Mouse (Mus musculus): ENCODE data around the gene Gm38655. TPM values are rescaled to one million over a fixed set of nuclear protein-coding genes. Genes with fewer than 3 reads are reported as not detected.
"Not testable (repeated sequence)": the region's sequence is repeated elsewhere in the genome, so short reads cannot be mapped to it uniquely, and the experiment has no call there.

The Gm38655 gene
- polyA plus RNA-seq (2012; rRNA removed), result 0.11 TPM in 1 of 2 replicates, not detected in the other

- WGBS, result 79% methylated on average over 9 of the region's 9 CpGs
- no peak within 1 kb of the TSS for H3K27ac ChIP-seq (ENCODE audit: control insufficient read depth, insufficient read depth, low read length)
- no peaks in the 10 kb centered on the region for H3K27me3 ChIP-seq (ENCODE audit: control insufficient read depth, insufficient read depth, low read length)
- no peaks in the 10 kb centered on the region for H3K36me3 ChIP-seq (ENCODE audit: control insufficient read depth, insufficient read depth, low read length)
- no peaks in the 10 kb centered on the region for H3K4me1 ChIP-seq (replicated peaks; ENCODE audit: control insufficient read depth, insufficient read depth, low read length)
- TF ChIP-seq POLR2A (IDR thresholded peaks at IDR 0.05; ENCODE audit: control insufficient read depth, extremely low read depth, insufficient read depth, low read length, poor library complexity) (no peak), CTCF (IDR thresholded peaks at IDR 0.05; ENCODE audit: borderline replicate concordance, control insufficient read depth, extremely low read depth, insufficient read depth, low read length, poor library complexity) (no peak)
- no peak within 1 kb of the TSS for H3K4me3 ChIP-seq (ENCODE audit: control insufficient read depth, insufficient read depth, low read length)
- no peak for DNase-seq
These were observed at the start of gene Gm38655 for GRCm38 (mm10) chr17:25175411-25175810. Gene Gm38655, minus strand, starts transcription at chr17:25175471.

GRCm38 (mm10) chr17:25224586-25225222, 49.4 kb upstream of the Gm38655 start:
- Histone ChIP-seq H3K4me1 (replicated peaks; ENCODE audit: control insufficient read depth, insufficient read depth, low read length) (peaks cover 66% of the 10 kb centered on the region), H3K4me3 (ENCODE audit: control insufficient read depth, insufficient read depth, low read length) (peak overlapping the region; percentile 4; the same call in 1 of the 2 replicates), H3K36me3 (ENCODE audit: control insufficient read depth, insufficient read depth, low read length) (peaks cover 5% of the 10 kb centered on the region), H3K27me3 (ENCODE audit: control insufficient read depth, insufficient read depth, low read length) (no peaks in the 10 kb centered on the region), H3K27ac (ENCODE audit: control insufficient read depth, insufficient read depth, low read length) (peak overlapping the region; percentile 97)
- TF ChIP-seq POLR2A (IDR thresholded peaks at IDR 0.05; ENCODE audit: control insufficient read depth, extremely low read depth, insufficient read depth, low read length, poor library complexity), result no peak
- no peak for TF ChIP-seq CTCF (IDR thresholded peaks at IDR 0.05; ENCODE audit: borderline replicate concordance, control insufficient read depth, extremely low read depth, insufficient read depth, low read length, poor library complexity)
- peak; percentile 55 for DNase-seq
- WGBS, result 21% methylated on average over 7 of the region's 7 CpGs

- no peaks in the 10 kb centered on the region for H3K27me3 ChIP-seq (ENCODE audit: control insufficient read depth, insufficient read depth, low read length)
- peak; percentile 14 for DNase-seq
- peak overlapping the region; percentile 97 for H3K27ac ChIP-seq (ENCODE audit: control insufficient read depth, insufficient read depth, low read length)
- H3K4me3 ChIP-seq (ENCODE audit: control insufficient read depth, insufficient read depth, low read length), result peak overlapping the region; percentile 45
- H3K36me3 ChIP-seq (ENCODE audit: control insufficient read depth, insufficient read depth, low read length), result no peaks in the 10 kb centered on the region
- 7% methylated on average over 6 of the region's 6 CpGs for WGBS
- peaks cover 78% of the 10 kb centered on the region for H3K4me1 ChIP-seq (replicated peaks; ENCODE audit: control insufficient read depth, insufficient read depth, low read length)
- no peak for TF ChIP-seq POLR2A (IDR thresholded peaks at IDR 0.05; ENCODE audit: control insufficient read depth, extremely low read depth, insufficient read depth, low read length, poor library complexity)
- no peak for TF ChIP-seq CTCF (IDR thresholded peaks at IDR 0.05; ENCODE audit: borderline replicate concordance, control insufficient read depth, extremely low read depth, insufficient read depth, low read length, poor library complexity)
These were observed 47.8 kb upstream of the Gm38655 start for GRCm38 (mm10) chr17:25222951-25223601.

GRCm38 (mm10) chr17:25222504-25222940, 47.3 kb upstream of the Gm38655 start:
- H3K4me3 ChIP-seq (ENCODE audit: control insufficient read depth, insufficient read depth, low read length), result peak overlapping the region; percentile 45

GRCm38 (mm10) chr17:25221821-25222503, 46.7 kb upstream of the Gm38655 start:
- peak overlapping the region; percentile 88 for H3K27ac ChIP-seq (ENCODE audit: control insufficient read depth, insufficient read depth, low read length)
- DNase-seq, result peak; percentile 77

More at GRCm38 (mm10) chr17:25222504-25222940, 47.3 kb upstream of the Gm38655 start:
- DNase-seq, result peak; percentile 55
- WGBS, result under 1% methylated on average over 14 of the region's 28 CpGs
- not testable (repeated sequence) for H3K27me3 ChIP-seq (ENCODE audit: control insufficient read depth, insufficient read depth, low read length); H3K36me3 ChIP-seq (ENCODE audit: control insufficient read depth, insufficient read depth, low read length)
- H3K27ac ChIP-seq (ENCODE audit: control insufficient read depth, insufficient read depth, low read length), result peak overlapping the region; percentile 97
- H3K4me1 ChIP-seq (replicated peaks; ENCODE audit: control insufficient read depth, insufficient read depth, low read length), result peaks cover 77% of the 10 kb centered on the region

GRCm38 (mm10) chr17:25220746-25221145, 45.5 kb upstream of the Gm38655 start:
- Histone ChIP-seq H3K27ac (ENCODE audit: control insufficient read depth, insufficient read depth, low read length) (peak overlapping the region; percentile 88; the same call in 1 of the 2 replicates), H3K36me3 (ENCODE audit: control insufficient read depth, insufficient read depth, low read length) (no peaks in the 10 kb centered on the region; the same call in 1 of the 2 replicates), H3K4me3 (ENCODE audit: control insufficient read depth, insufficient read depth, low read length) (no peak overlapping the region), H3K27me3 (ENCODE audit: control insufficient read depth, insufficient read depth, low read length) (no peaks in the 10 kb centered on the region), H3K4me1 (replicated peaks; ENCODE audit: control insufficient read depth, insufficient read depth, low read length) (peaks cover 72% of the 10 kb centered on the region)
- 100% methylated on average over 1 of the region's 1 CpGs for WGBS
- no peak for TF ChIP-seq CTCF (IDR thresholded peaks at IDR 0.05; ENCODE audit: borderline replicate concordance, control insufficient read depth, extremely low read depth, insufficient read depth, low read length, poor library complexity)
- TF ChIP-seq POLR2A (IDR thresholded peaks at IDR 0.05; ENCODE audit: control insufficient read depth, extremely low read depth, insufficient read depth, low read length, poor library complexity), result no peak
- no peak for DNase-seq

More at GRCm38 (mm10) chr17:25221821-25222503, 46.7 kb upstream of the Gm38655 start:
- Histone ChIP-seq H3K4me3 (ENCODE audit: control insufficient read depth, insufficient read depth, low read length) (peak overlapping the region; percentile 43), H3K36me3 (ENCODE audit: control insufficient read depth, insufficient read depth, low read length) (no peaks in the 10 kb centered on the region), H3K27me3 (ENCODE audit: control insufficient read depth, insufficient read depth, low read length) (no peaks in the 10 kb centered on the region), H3K4me1 (replicated peaks; ENCODE audit: control insufficient read depth, insufficient read depth, low read length) (peaks cover 76% of the 10 kb centered on the region)
- TF ChIP-seq POLR2A (IDR thresholded peaks at IDR 0.05; ENCODE audit: control insufficient read depth, extremely low read depth, insufficient read depth, low read length, poor library complexity) (peak; percentile 49; the same call in 1 of the 2 replicates), CTCF (IDR thresholded peaks at IDR 0.05; ENCODE audit: borderline replicate concordance, control insufficient read depth, extremely low read depth, insufficient read depth, low read length, poor library complexity) (no peak)
- 1% methylated on average over 23 of the region's 30 CpGs for WGBS

All from thymus, adult 2 months (tissue).